Mouse (Mus musculus) liver, embryonic 14.5 days (tissue): ENCODE measurements around the gene Nfatc2.

Experiments used
- CTCF ChIP-seq: IDR thresholded peaks from 2 replicates; pipeline ENCODE4 v1.5.1; 2016; ENCODE audit warnings: antibody characterized with exemption, low read depth, control low read depth
- EP300 ChIP-seq: IDR thresholded peaks from 2 replicates; pipeline ENCODE4 v1.6.1; 2016; ENCODE audit warnings: antibody characterized with exemption, low read depth

- TF ChIP-seq EP300: no peak
- TF ChIP-seq CTCF: no peak
Observed at GRCm38 (mm10) chr2:168543026-168543425, 58.4 kb downstream of the Nfatc2 start.
